Mouse (Mus musculus): ENCODE measurements around the gene Slc24a1.
"Not testable (repeated sequence)": the region's sequence is repeated elsewhere in the genome, so short reads cannot be mapped to it uniquely, and the experiment has no call there.

Gene Slc24a1

GRCm38 (mm10) chr9:64951161-64951657 lies at the start of gene Slc24a1:
TSS of gene Slc24a1 (minus strand) at chr9:64951607.
- DNase-seq = no peak

GRCm38 (mm10) chr9:64995464-64995863 lies 44.1 kb upstream of the Slc24a1 start:
- DNase-seq = not testable (repeated sequence)

- no peak for DNase-seq
These were observed 38.9 kb upstream of the Slc24a1 start for GRCm38 (mm10) chr9:64990291-64990690.

- DNase-seq = no peak
These were observed 37.0 kb upstream of the Slc24a1 start for GRCm38 (mm10) chr9:64988443-64988842.

- no peak for DNase-seq
These were observed 36.2 kb upstream of the Slc24a1 start for GRCm38 (mm10) chr9:64987651-64988050.

- DNase-seq = no peak
These were observed 34.4 kb upstream of the Slc24a1 start for GRCm38 (mm10) chr9:64985807-64986206.

GRCm38 (mm10) chr9:64985037-64985794 lies 33.8 kb upstream of the Slc24a1 start:
- DNase-seq = peak; percentile 79

- no peak for DNase-seq
These were observed 30.5 kb upstream of the Slc24a1 start for GRCm38 (mm10) chr9:64981904-64982303.

GRCm38 (mm10) chr9:64980548-64980947 lies 29.1 kb upstream of the Slc24a1 start:
- DNase-seq = no peak

GRCm38 (mm10) chr9:64960978-64961320 lies 9.5 kb upstream of the Slc24a1 start:
- DNase-seq = no peak

- DNase-seq = peak; percentile 95
These were observed 8.9 kb upstream of the Slc24a1 start, which contains the start of gene Ints14 for GRCm38 (mm10) chr9:64960117-64960977. TSS of gene Ints14 (plus strand) at chr9:64960905.

GRCm38 (mm10) chr9:64957276-64957675 lies 5.9 kb upstream of the Slc24a1 start:
- no peak for DNase-seq

GRCm38 (mm10) chr9:64956337-64956736 lies 4.9 kb upstream of the Slc24a1 start:
- peak; percentile 91 for DNase-seq

GRCm38 (mm10) chr9:64953190-64953589 lies 1.8 kb upstream of the Slc24a1 start:
- DNase-seq = peak; percentile 57

- DNase-seq = no peak
These were observed 648 bp upstream of the Slc24a1 start for GRCm38 (mm10) chr9:64952055-64952454.

GRCm38 (mm10) chr9:64947483-64948095 lies 3.8 kb downstream of the Slc24a1 start:
- DNase-seq = no peak

- DNase-seq = no peak
These were observed 7.4 kb downstream of the Slc24a1 start for GRCm38 (mm10) chr9:64943997-64944396.

GRCm38 (mm10) chr9:64941650-64942049 lies 9.8 kb downstream of the Slc24a1 start:
- no peak for DNase-seq

GRCm38 (mm10) chr9:64940731-64941346 lies 10.6 kb downstream of the Slc24a1 start:
- no peak for DNase-seq

GRCm38 (mm10) chr9:64939790-64940189 lies 11.6 kb downstream of the Slc24a1 start:
- no peak for DNase-seq

GRCm38 (mm10) chr9:64939281-64939680 lies 12.1 kb downstream of the Slc24a1 start:
- no peak for DNase-seq

- peak; percentile 64 for DNase-seq
These were observed 12.9 kb downstream of the Slc24a1 start for GRCm38 (mm10) chr9:64938535-64938934.

- DNase-seq = no peak
These were observed 13.9 kb downstream of the Slc24a1 start for GRCm38 (mm10) chr9:64937491-64937890.

All from liver (tissue).